Mouse (Mus musculus) layer of hippocampus, adult 9-10 months (tissue): ENCODE measurements around the gene Fau.
A peak's percentile ranks its signal among the peaks of the same experiment; 100 is the strongest.

Source experiments
- DNase-seq: peaks from one replicate; pipeline ENCODE4 v3.0.0; 2022; ENCODE audit warnings: low spot score

Fau gene

DNA sequence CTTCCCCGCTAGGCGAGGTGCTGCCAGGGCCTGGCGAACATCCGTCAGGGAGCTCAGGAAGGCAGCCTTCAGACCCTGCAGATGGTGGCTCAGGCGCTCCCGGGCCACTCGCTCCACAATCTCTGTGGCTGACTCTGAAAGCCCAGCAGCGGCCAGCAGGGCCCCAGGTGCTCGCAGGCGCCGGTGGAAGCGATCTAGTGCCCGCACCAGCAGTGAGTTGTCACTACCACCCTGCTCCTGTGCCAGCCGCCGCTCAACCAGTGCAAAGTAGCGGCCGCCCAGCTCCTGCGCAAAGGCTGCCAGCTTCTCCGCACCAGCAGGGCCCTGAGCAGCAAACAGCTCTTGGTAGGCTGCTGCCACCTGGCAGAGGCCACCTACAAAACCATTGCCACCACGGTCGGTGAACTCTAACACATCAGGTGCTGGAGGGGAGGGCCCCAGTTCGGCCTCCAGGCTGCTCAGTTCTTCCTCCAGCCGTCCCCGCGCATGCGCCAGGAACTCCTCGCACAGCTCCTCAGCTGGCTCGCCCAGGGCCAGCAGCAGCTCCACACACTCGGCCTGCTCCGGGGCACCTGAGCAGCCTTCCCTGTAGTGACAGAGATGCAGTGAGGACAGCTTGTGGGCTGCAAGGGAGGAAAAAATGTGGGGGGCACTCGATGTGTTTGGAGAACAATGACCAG lies 13.1 kb downstream of the Fau start:
- DNase-seq, result no peak

DNA sequence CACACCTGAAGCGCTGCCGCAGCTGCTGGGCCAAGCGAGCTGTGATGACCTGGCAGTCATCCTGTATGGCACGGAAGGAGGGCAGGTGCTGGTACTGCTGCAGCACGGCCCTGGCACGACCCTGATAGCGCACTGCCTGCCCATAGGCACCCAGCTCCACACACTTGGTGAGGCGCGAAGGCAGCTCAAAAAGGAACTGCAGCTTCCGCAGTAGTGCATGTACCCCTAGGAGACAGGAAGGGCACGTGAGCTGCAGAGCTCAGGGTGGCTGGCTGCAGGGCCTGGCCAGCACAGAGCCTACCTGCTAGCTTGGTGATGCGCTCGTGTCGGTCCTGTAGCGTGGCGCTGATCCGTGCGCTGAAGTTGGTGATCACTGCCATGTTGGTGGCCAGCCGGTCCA lies 13.6 kb downstream of the Fau start:
- DNase-seq, result no peak

- no peak for DNase-seq
These were observed 16.2 kb downstream of the Fau start for GRCm38 (mm10) chr19:6073889-6074288.

GRCm38 (mm10) chr19:6076564-6077393 lies 19.1 kb downstream of the Fau start, which contains the start of gene Vps51:
Vps51 (minus strand) TSS chr19:6077231.
- DNase-seq, result peak; percentile 82

DNA sequence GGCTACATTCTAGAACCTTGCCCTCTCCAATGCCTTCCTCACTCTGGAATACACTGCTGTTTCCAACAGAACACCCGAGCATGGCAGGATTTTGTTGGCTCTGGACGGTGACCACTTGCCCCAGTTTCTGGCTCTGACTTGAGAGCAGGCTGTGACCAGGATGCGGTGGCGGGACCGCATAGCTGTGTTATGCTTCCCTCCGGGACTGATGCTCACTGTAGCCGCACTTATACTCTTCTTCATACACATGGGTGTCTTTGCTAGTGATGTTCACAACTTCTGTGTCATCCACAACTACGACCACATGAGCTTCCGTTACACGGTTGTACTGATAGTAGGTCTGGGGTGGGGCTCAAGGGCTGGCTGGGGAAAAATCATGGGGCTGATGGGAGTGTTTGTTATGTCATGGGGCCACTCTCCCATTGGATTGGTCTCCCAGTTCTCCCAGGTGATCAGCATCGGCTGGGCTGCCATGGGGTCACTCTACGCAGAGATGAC lies 22.4 kb downstream of the Fau start, which contains the start of gene Tmem262:
TSS of gene Tmem262 (plus strand) at position 51 of the 498 bp plus-strand sequence.
- DNase-seq, result no peak

- no peak for DNase-seq
These were observed 24.5 kb downstream of the Fau start, which contains the start of gene Gm28374 for GRCm38 (mm10) chr19:6082156-6082555. Gm28374 (minus strand) TSS chr19:6082256.

GRCm38 (mm10) chr19:6084478-6085248 lies 27.0 kb downstream of the Fau start, which contains the start of the genes Zfpl1 and Cdca5:
Zfpl1 (minus strand) TSS chr19:6084956.
Cdca5 (plus strand) TSS chr19:6084983.
- peak; percentile 94 for DNase-seq

DNA sequence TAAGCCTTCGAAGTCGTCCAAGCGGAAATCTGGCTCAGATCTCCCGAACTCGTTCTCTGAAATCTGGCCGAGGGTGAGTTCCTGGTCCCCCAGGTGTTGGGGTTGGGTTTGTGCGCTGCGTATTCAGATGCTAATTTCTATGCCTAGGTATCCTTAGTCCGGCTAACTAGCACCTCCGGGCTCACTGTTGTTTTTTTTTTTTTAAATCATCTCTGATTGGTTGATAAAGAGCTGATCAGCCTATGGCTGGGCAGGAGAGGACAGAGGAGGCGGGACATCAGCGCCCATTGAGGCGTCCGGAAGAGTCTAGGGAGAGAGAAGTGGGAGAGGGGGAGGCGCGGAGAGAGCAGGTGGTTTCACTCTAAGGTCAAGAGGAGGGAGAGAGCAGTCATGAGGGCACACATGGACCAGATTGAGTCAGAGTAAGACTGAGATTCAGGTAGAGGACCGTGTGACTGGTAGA lies 27.8 kb downstream of the Fau start:
- no peak for DNase-seq

GRCm38 (mm10) chr19:6088841-6089240 lies 31.2 kb downstream of the Fau start:
- DNase-seq, result no peak

GRCm38 (mm10) chr19:6094119-6094518 lies 36.5 kb downstream of the Fau start, which contains the start of gene AC131692.1:
AC131692.1 (plus strand) TSS chr19:6094419.
- no peak for DNase-seq

DNA sequence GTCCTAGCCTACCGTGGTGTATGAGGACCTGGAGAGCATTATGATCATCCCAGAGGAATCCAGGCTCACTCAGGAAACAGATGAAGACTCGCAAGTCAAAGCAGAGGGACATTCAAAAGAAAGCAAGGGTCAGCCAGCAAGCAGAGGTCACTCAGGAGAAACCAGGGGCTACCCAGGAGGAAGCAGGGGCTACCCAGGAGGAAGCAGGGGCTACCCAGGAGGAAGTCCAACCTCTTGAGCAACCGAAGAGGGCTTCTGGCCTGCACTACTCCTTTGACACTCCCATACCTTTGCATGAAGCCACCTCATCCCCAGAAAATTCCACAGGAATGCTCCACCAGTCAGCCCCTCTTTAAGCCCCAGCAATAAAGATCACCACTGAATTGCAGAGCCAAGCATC lies 40.2 kb downstream of the Fau start:
- no peak for DNase-seq

GRCm38 (mm10) chr19:6101186-6101585 lies 43.5 kb downstream of the Fau start:
- no peak for DNase-seq

DNA sequence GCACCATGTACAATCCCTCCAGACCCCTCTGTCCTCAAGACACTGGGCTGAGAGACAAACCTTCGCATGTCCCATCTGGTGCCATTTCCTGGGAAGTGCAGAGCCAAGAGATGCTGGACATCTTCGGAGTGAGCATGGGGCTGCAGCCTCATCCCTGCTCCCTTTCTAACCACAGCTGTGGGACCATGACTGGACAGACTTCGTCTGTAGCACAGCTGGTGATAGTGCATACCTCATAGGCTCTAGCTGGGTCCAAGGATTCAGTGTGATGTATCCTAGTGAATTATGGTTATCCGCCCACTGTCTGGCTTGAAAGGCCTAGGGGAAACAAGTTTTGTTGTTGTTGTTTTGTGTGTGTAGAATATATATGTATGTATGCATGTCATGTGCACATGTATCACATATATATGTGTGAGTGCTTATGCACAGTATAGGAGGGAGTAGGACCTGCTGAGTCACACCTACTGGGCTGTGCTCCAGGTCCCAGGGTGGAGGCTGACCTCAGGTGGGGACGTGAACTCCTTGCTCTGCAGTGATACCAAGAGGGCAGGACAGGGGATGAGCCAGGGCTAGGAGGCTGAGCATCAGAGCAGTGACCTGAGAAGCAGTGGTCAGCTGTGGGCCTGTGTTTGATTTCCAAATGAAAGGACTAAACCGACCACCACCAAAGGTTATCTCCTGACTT lies 44.7 kb downstream of the Fau start:
- DNase-seq, result no peak

- DNase-seq, result no peak
These were observed 46.8 kb downstream of the Fau start for GRCm38 (mm10) chr19:6104476-6104875.

GRCm38 (mm10) chr19:6105586-6105985 lies 47.9 kb downstream of the Fau start, which contains the start of gene Naaladl1:
Naaladl1 (plus strand) TSS chr19:6105782.
- DNase-seq, result no peak
